Mouse (Mus musculus): ENCODE results near the gene St8sia1.
A peak's percentile ranks its signal among the peaks of the same experiment; 100 is the strongest.

The St8sia1 gene

GRCm38 (mm10) chr6:142908911-142909770 is 55.1 kb downstream of the St8sia1 start:
- no peak for DNase-seq (ENCODE audit: low spot score in 2 of 2)

GRCm38 (mm10) chr6:142908412-142908811 is 55.8 kb downstream of the St8sia1 start:
- DNase-seq (ENCODE audit: low spot score in 2 of 2): no peak

GRCm38 (mm10) chr6:142895371-142895770 is 68.9 kb downstream of the St8sia1 start:
- DNase-seq (ENCODE audit: low spot score in 2 of 2): no peak

GRCm38 (mm10) chr6:142893716-142894115 is 70.5 kb downstream of the St8sia1 start:
- DNase-seq (ENCODE audit: low spot score in 2 of 2): no peak

GRCm38 (mm10) chr6:142890321-142890720 is 73.9 kb downstream of the St8sia1 start:
- DNase-seq (ENCODE audit: low spot score in 2 of 2): no peak

- DNase-seq (ENCODE audit: low spot score in 2 of 2): no peak
These were observed 75.1 kb downstream of the St8sia1 start for GRCm38 (mm10) chr6:142888970-142889740.

GRCm38 (mm10) chr6:142888346-142888745 is 75.9 kb downstream of the St8sia1 start:
- no peak for DNase-seq (ENCODE audit: low spot score in 2 of 2)

GRCm38 (mm10) chr6:142887375-142887774 is 76.9 kb downstream of the St8sia1 start:
- no peak for DNase-seq (ENCODE audit: low spot score in 2 of 2)

- no peak for DNase-seq (ENCODE audit: low spot score in 2 of 2)
These were observed 78.7 kb downstream of the St8sia1 start for GRCm38 (mm10) chr6:142885364-142886154.

- DNase-seq (ENCODE audit: low spot score in 2 of 2): peak; percentile 23 to 75
These were observed 80.1 kb downstream of the St8sia1 start for GRCm38 (mm10) chr6:142884128-142884527.

GRCm38 (mm10) chr6:142880849-142881470 is 83.3 kb downstream of the St8sia1 start:
- DNase-seq (ENCODE audit: low spot score in 2 of 2): no peak

- no peak for DNase-seq (ENCODE audit: low spot score in 2 of 2)
These were observed 85.2 kb downstream of the St8sia1 start for GRCm38 (mm10) chr6:142878744-142879701.

GRCm38 (mm10) chr6:142877221-142877620 is 87.0 kb downstream of the St8sia1 start:
- DNase-seq (ENCODE audit: low spot score in 2 of 2): no peak

GRCm38 (mm10) chr6:142876279-142876899 is 87.9 kb downstream of the St8sia1 start:
- DNase-seq (ENCODE audit: low spot score in 2 of 2): no peak

- no peak for DNase-seq (ENCODE audit: low spot score in 2 of 2)
These were observed 90.3 kb downstream of the St8sia1 start for GRCm38 (mm10) chr6:142873795-142874563.

GRCm38 (mm10) chr6:142869715-142870422 is 94.4 kb downstream of the St8sia1 start:
- no peak for DNase-seq (ENCODE audit: low spot score in 2 of 2)

GRCm38 (mm10) chr6:142867471-142868055 is 96.7 kb downstream of the St8sia1 start:
- no peak for DNase-seq (ENCODE audit: low spot score in 2 of 2)

GRCm38 (mm10) chr6:142867023-142867422 is 97.2 kb downstream of the St8sia1 start:
- no peak for DNase-seq (ENCODE audit: low spot score in 2 of 2)

All from spleen, postnatal 10 days (tissue).